Mouse (Mus musculus) adipocyte (in vitro differentiated cells): ENCODE measurements around the gene Aldh5a1.

Experiments used
- DNase-seq: peaks from one replicate; pipeline ENCODE4 v3.0.0-alpha.2; 2016; ENCODE audit warnings: low spot score

Aldh5a1 gene

DNA sequence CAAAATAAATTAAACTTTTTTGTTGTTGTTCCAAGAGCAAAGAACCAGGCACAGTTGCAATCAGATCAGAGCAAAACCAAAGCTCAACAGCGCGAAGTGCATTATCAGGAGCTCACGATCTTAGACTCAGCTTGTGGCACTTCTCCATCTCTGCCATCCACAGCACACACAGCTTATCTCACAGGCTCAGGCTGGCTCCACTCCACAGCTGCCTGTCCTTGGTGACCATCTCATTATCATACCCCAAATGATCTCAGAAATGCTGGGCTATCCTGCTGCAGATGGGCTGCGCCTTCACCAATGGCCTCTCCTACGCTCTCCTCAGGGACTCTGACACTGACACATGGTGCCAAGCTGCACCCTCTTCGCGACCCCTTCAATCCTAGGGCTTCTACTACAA, 4.3 kb downstream of the Aldh5a1 start:
- no peak for DNase-seq

DNA sequence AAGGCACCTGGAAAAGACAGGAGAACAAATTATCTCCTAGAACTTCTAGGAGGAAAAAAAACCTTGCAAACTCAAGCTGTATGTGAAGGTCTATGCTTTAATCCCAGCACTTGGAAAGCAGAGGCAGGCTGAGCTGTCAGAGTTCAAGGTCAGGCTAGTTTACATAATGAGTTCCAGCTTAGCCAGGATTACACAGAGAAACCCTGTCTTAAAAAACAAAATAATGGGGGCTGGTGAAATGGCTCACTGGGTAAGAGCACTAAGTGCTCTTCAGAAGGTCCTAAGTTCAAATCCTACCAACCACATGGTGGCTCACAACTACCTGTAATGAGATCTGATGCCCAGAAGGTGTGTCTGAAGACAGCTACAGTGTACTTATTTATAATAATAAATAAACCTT, 6.9 kb downstream of the Aldh5a1 start:
- DNase-seq, result no peak

DNA sequence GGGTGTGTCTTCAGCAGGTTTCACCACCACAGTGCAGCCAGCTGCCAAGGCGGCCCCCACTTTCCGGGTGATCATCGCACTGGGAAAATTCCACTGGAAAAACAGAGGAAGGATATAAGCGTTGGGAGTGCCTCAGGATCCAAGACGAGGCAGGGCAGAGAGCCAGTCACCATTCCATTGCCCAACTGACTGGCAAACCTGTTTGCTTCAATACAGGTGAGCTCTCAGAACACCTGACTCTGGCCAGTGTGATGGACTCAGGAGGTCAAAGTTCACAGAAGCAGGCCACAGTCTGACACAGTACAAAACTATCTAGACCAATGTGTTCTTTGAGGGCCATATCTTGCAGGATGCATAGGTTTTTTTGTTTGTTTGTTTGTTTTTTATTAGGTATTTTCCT, 13.5 kb downstream of the Aldh5a1 start:
- DNase-seq, result no peak

DNA sequence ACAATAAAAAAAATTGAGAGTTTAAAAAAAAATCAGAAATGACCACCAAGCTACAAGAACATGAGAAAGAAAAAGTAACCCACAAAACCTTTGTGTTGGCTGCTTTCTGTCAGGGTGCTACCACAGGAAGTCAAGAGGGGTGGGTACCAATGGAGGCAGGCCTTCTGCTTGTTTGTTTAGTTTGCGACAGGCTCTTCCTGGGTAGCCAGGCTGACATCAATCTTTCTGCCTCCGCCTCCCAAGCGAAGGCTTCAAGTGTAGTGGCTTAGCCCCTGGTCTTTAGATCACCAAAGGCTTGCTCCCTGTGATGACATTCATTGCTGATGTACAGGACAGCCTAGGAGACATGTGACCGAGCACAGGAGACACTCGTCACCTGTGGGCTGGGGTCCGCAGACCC, 16.2 kb downstream of the Aldh5a1 start:
- DNase-seq, result no peak

DNA sequence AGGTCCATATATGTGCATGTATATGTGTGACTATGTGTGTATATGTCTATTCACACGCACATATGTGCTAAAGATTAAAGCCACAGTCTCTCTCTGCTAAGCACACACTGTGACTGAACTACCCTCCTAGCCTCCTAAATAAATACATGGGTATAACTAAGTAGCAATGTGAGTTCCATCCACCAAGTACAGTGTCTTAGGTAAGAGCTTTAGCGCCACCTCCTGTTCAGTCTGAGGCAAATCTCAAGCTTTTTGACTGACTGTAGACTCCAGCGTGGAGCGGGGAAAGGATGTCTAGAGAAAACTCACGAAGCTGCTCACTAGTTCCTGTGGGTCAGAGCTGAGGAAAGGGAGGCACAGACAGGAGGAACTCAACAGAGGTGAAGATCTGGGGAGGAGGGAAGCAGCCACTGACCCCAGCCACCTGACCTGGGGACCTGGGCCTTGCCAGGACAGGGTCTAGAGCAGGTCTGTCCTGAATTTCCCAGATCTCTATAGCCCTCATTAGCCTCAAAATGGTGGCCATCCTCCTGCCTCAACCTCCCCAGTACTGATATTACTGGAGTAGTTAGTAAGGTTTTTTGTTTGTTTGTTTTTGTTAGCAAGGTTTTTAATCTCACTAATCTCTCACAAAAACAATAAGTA, 17.0 kb downstream of the Aldh5a1 start:
- DNase-seq, result peak; percentile 67

DNA sequence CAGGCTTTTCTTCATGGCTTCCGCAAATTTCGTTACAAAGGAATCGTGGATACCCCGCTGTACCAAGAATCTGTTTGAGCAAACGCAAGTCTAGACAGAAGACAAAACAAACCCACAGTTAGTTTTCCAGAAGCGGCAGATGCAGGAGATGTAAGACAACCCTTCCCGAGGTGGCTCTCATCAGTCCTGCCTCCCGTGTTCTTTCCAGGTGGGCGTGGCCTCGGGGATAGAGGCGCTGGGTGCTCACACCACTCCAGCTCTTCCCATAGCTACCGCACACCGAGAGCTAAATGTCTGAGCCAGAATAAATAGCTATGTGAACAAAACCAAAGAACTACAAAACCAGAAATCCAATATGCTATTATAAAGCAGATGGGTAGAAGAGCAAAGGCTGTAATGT, 21.6 kb downstream of the Aldh5a1 start:
- DNase-seq, result no peak

DNA sequence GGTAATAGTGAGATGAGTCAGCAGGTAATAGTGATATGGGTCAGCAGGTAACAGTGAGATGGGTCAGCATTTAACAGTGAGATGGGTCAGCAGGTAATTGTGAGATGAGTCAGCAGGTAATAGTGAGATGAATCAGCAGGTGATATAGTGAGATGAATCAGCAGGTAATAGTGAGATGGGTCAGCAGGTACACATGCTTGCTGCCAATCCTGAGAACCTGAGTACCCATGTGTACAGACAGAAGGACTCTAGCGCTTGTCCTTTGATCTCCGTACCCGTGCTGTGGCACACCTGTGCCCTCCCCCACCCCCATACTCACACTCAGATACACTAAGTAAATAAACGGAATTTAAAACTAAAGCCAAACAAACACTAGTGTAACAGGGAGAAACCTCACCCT, 22.5 kb downstream of the Aldh5a1 start:
- no peak for DNase-seq

DNA sequence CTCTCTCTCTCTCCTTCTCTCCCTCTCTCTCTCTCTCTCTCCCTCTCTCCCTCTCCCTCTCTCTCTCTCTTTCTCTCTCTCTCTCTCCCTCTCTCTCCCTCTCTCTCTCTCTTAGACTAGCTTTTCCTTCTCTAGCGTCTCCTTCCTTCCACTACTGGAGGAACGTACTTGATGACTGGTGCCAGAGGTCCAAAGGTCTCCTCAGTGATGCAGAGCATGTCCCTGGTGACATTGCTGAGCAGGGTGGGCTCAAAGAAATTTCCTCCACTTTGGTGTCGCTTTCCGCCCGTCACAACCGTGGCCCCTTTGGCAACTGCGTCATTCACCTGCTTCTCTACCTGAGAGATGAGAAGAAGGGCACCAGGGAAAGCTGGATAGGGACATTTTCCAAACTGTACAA, 23.9 kb downstream of the Aldh5a1 start:
- no peak for DNase-seq

DNA sequence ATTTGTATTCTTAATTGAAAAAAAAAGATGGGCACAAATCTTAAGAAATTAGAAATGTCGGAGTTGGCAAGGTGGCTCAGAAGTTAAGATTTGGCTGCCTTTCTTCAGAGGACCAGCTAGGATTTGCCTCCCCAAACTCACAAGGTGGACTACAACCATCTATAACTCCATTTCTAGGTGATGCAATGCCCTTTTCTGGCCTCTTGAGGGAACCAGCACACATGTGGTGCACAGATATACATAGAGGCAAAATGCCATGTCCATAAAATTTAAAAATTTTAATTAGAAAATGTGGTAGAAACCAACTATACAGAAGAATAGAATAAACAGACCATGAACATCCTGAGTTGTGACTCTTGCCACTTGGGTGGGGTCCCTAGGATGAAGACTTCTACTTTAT, 28.3 kb downstream of the Aldh5a1 start:
- no peak for DNase-seq

DNA sequence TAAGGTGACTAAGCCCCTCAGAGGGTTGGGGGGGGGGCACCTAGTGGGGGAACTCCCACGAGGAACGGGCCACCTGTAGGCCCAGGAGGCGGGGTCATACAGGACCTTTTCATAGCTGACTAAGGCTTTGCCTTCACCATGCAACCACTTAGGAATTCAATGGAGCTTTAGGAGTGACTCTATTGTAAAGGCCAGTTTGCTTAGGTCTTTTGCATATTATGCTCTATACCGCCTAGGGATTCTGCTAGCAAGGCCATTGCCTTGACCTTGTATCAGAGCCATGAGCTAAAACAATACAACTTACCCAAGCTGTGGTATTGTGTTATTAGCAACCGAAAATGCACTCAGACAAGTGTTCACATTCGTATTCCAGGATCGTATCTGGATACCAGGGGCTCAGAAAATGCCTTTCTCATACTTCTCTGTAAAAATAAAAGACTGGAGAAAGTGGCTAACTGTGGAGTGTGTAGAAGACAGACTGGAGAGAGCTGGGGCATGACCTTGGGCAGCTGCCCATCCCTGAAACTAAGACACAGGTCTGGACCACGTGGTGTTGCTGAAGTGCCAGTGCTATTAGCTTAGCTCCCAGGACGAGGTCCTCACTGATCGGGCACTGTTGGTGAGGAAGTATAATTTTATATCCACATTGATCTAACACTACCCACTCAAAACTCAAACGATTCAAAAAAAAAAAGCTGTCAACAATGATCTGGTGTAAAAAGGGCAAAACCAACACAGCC, 30.5 kb downstream of the Aldh5a1 start:
- DNase-seq, result peak; percentile 32

DNA sequence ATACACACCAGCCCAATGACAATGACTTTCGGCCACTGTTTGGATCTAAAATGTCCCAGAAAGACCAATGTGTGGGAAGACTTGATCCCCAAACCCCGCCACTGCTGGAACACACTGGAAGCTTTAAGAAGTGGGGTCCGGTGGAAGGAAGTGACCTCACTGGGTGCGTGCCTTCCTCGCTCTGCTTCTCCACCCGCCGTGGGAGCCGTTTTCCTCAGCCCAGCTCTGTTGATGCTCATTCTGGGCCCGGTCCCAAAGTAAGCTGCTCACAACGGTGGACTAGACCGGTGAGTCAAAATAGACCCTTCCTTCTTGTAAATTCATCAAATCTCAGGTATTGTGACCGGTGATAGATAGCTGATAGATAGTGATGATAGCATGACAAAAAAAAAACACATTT, 32.0 kb downstream of the Aldh5a1 start:
- no peak for DNase-seq

DNA sequence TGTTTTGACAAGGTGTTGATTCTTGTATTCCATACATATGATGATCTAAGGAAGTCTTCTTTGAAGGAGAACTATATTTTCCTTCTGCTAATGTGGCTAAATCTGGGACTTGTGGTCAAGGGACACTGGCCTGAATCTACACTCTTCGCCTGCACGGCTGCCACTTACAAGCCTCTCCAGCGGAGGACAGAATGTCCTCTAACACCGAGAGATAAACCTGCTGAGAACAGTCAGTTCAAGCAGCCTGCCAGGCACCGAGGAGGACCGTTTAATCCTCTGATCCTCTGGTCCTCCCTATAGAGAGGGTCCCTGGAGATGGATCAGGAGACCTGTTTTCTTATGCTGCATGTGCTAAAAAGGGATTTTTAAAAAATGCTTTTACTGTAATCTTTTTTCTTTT, 34.0 kb downstream of the Aldh5a1 start:
- DNase-seq, result no peak

DNA sequence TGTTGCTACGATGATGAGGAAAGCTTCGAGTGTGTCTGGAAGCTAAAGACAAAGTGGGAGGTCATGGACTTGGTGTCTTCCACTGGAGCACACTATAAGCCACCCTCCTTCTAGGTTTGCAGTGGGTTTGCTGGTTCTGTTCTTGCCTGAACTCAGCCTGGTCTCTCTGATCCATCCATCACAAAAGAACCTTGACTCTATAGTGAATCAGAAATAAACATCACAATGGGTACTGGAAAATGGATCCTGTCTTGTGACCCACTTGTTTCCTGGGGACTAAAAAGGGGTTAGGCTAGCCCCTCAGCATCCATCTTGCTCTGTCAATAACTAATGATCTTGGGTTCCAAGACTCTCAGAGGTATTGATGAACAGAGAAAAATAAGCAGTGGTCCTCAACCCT, 35.5 kb downstream of the Aldh5a1 start:
- DNase-seq, result no peak

DNA sequence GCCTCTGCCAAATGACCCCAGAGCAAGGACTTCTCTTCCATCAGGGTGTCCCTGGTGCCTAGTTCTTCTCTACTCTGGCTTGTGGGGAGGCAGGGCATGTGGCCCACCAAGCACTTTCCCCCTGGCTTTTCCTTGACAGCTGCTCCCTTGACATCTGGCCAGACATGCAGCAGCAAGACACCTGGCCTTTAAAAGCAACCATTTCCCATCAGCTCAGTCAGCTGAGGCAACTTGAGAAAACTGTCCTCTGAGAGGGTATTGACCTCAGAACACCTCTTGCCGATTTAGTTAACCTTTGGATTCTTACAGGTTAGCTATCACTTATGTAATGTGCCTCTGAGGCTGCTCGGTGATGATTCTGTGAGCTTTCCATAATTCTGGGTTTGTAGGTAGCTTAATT, 43.6 kb downstream of the Aldh5a1 start:
- DNase-seq, result no peak

DNA sequence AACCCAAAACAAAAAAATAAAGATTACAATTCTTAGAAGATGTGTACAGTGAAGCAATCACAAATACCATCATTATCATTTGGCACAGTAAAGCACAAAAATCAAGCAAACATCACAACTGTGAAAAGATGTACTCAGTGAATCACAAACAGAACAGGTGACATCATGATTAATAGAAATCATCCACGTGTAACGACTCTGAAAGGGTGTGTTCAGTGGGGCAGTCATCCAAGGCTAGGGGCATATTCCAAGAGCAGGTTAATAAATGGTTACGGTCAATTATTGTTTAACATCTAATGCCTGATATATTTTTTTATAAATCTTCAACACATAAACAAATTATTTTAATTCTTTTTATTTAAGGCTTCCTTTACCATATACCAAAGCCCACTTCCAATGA, 44.9 kb downstream of the Aldh5a1 start:
- no peak for DNase-seq

DNA sequence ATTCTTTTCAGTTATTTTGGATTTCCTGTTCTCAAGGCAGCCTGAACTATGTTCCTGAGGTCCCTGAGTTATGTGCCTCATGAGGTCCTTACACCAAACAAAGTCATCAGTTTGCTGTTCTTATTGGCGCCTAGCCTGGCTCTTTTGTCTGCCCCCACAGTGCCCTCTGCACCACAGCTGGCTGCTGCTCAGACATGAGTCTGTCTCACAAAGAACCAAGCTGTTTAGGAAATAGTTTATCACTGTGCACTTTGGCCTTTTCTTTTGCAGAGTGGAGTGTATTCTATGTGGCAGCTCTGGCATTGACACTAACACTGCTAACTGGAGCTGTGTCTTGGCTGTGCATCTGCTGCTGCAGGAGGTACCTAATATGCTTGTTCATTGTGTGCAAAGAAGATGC, 47.9 kb downstream of the Aldh5a1 start:
- DNase-seq, result peak; percentile 48

DNA sequence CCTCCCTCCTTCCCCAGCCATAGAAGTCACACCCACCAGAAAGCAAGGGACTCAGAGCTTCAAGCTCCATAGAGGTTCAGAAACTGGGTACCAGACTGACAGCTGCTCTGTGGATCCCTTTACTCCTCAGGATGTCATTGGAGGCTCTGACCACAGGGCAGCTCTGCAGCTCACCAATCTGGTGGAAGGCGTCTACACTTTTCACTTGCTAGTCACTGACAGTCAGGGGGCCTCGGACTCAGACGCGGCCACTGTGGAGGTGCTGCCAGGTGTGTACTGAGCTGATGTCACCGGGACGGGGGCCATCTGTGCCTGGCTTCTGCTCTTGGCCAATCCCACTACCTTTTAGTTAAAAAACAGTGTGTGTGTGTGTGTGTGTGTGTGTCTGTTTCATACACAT, 55.0 kb downstream of the Aldh5a1 start:
- DNase-seq, result no peak

DNA sequence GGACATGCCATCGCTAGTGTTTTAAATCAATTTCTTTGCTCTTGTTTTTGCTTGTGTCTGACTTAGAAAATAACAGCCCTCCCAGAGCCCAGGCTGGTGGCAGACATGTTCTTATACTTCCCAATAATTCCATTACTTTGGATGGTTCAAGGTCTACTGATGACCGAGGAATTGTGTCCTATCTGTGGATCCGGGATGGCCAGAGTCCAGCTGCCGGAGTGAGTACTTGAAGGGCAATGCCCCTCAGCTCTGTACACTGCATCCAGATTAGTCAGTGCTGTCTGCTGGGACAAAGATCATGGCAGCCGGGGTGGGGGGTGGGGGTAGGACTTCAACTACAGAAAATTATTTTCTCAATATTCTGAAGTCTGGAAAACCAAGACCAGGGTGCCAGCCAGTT, 56.8 kb downstream of the Aldh5a1 start:
- no peak for DNase-seq

DNA sequence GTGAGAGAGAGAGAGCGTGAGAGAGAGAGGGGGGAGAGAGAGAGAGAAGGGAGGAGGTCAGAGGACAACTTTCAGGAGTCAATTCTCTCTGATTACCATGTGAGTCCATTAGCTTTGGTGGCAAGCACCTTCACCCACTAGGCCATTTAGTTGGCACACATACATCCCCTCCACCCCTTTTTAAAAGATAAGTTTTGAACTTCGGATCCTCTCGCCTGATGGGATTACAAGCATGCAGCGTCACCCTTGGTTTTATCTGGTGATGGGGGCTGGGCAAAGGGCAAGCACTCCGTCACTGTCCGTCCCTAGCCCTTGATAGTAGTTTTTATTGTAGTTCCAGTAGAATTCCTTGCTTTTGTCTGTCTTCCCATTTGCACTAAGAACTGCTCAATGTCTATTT, 57.3 kb downstream of the Aldh5a1 start:
- no peak for DNase-seq

DNA sequence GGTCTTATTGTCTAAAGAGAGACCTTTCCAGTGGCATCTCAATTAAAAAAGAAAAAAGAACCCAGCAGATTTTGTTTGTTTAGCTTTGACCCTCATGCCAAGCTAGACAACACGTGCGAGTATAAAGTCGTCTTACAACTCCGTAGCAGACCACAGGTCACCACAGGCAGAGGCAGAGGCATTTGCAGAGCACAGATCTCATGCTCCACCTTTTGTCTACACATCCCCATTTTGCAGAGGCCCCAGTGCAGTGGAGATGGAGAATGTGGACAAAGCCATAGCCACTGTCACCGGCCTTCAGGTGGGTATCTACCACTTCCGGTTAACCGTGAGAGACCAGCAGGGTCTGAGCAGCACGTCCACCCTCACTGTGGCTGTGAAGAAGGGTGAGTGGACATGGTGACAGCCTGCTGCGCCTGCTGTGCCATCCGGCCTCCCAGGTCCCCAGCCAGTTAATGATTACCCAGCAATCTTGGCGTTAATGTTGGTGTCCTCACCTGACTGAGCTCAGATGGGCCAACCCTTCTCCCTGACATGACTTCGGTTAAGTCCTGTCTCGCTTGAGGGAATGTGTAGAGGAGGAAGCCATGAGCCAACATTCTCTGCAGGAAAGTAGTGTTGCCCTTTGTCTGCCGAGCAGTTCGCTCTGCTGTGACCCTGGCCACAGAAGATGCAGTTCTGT, 58.0 kb downstream of the Aldh5a1 start:
- DNase-seq, result no peak

DNA sequence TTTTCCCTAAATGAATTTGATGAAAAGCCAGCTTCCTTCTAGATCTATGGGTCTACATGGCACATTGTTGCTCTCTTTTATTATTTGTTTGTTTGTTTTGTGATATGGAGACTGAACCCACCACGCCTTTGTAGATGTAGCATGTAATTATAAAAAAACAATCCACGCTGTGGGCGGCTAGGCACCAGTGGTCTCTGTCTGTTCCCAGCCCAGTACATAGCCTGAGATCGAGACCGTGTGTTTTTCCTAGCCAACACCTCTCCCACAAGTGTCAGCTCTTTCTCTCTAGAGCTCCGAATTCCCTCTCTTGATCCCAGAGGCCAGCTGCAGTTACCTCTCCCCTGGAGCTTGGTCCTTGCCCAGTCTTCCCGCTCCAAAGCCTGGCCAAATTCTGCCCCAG, 69.2 kb downstream of the Aldh5a1 start:
- no peak for DNase-seq

DNA sequence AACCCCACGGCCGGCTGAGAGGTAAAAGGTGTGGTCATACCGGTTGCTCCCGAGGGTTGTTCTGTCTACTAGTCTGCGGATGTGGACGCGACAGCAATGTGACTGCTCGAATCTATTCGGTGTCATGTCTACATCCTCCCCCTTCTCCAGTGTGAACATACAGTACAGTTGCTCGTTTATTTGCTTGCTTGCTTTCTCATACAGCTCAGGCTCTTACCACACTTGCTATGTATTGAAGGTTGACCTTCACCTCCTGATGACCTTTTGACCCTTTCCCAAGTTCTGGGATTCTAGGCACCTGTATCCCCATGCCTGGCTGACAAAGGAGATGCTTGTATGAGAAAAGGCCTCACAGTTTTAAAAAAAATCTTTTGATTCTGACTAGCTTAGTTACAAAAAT, 69.7 kb downstream of the Aldh5a1 start:
- DNase-seq, result no peak
